Mouse (Mus musculus): Measurements from ENCODE around the gene Olfr1161.
"Not testable (repeated sequence)": the region's sequence is repeated elsewhere in the genome, so short reads cannot be mapped to it uniquely, and the experiment has no call there.

Gene Olfr1161

GRCm38 (mm10) chr2:88022474-88022873 is at the start of gene Olfr1161:
Gene Olfr1161, plus strand, starts transcription at chr2:88022774.
- DNase-seq (ENCODE audit: low read depth in 2 of 2, low spot score in 2 of 2), result not testable (repeated sequence)

GRCm38 (mm10) chr2:87974563-87974962 is 48.0 kb upstream of the Olfr1161 start, which contains the start of gene Olfr74:
Gene Olfr74, minus strand, starts transcription at chr2:87974663.
- DNase-seq (ENCODE audit: low read depth in 2 of 2, low spot score in 2 of 2), result no peak

DNA sequence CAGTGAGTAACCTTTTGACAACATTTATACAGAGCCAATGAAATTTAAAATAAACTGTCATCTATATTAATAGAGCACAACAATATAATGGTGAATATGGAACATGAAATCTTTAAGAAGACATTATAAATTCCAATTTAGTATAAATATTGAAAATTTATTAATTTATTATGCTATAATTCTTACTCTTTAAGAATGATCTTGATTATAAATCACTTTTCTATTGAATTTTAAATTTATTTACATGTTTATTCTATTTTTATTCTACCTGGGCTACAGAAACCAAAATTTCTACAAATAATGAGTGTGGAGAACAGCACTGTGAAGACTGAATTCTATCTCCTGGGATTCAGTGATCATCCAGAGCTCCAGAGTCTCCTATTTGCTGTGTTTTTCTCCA is 32.8 kb upstream of the Olfr1161 start, which contains the start of gene Olfr1158:
Gene Olfr1158 (plus strand): TSS at position 301 of the 400 bp plus-strand sequence.
- DNase-seq (ENCODE audit: low read depth in 2 of 2, low spot score in 2 of 2), result no peak

DNA sequence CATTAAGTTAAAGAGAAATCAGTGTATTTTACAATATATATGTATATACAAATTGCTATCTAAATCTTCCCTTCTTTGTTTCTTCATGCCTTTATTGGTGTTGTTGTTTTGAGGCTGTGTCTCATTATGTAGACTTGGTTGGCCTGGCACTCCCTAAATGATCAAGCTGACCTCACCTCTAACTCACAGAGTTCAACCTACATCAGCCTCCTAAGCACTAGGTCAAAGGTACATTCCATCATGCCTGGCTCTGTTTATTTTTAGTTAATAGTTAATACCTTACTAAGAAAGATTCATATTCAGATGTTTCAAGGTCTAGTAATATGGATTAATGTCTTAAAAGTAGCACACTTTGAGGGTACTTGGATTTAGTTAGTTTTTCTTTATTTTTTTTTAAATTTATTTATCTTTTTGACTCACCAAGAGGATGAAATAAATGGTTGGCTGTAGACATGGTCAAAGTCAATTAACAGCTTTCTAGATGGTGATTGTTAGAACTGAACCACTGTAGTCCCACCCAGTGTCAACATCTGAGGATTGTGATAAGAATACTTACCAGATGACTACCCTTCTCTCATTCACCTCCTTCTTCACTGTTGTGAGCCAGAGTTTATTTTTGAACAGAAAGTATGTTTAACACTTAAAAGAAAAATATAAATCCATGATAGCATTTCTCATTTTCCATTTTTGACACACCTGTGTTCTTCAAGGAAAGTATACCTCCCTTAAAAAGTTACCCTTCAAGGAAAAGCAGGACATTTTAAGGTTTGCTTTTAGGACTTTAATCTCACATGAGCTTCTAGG is 14.9 kb upstream of the Olfr1161 start, which contains the start of gene Olfr1160:
Gene Olfr1160 (minus strand): TSS at position 754 of the 804 bp plus-strand sequence.
- DNase-seq (ENCODE audit: low read depth in 2 of 2, low spot score in 2 of 2), result no peak

DNA sequence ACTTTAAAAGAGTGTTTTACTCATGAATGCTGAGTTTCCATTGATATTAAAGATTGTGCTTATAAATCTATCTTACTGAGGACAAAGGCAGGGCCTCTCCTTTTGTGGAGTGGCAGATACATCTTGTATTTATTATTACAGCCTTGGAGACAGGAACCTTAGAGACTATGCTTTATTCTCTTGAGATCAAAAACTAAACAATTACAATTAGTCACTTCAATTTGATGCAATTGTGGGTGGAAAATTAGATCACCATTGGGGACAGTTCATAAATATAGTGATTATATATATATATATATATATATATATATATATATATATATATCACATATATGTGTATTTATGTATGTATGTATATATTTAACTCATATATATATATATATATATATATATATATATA is 15.0 kb downstream of the Olfr1161 start, which contains the start of gene Olfr73:
Gene Olfr73 (minus strand): TSS at position 101 of the 400 bp plus-strand sequence.
- DNase-seq (ENCODE audit: low read depth in 2 of 2, low spot score in 2 of 2), result no peak

GRCm38 (mm10) chr2:88051029-88051428 is 28.5 kb downstream of the Olfr1161 start, which contains the start of gene Olfr1162:
Gene Olfr1162, minus strand, starts transcription at chr2:88051129.
- DNase-seq (ENCODE audit: low read depth in 2 of 2, low spot score in 2 of 2), result no peak

- no peak for DNase-seq (ENCODE audit: low read depth in 2 of 2, low spot score in 2 of 2)
Measured at GRCm38 (mm10) chr2:88063587-88063986, 41.0 kb downstream of the Olfr1161 start.

DNA sequence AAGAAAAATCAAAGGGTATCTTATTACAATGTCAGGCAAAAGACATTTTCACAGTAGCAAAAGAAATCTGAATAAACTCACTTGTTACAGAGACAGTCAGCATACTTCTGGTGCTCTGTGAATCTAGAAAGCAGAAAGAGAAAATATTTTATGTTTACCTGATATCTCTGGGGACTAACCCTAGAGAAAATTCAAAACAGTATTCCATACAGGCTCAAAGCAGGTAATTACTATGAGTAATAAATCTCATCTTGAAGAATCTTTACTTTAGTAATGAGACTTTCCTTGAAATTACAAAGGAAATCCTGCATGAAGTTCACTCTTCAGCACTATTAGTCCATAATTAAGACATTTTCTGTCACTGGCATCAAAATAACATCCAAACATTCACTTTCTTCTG is 49.2 kb downstream of the Olfr1161 start, which contains the start of gene Olfr1163:
Gene Olfr1163 (minus strand): TSS at position 101 of the 400 bp plus-strand sequence.
- DNase-seq (ENCODE audit: low read depth in 2 of 2, low spot score in 2 of 2), result no peak
